Mouse (Mus musculus) midbrain, embryonic 10.5 days (tissue): ENCODE results near the gene Cipc. TPM values are rescaled to one million over a fixed set of nuclear protein-coding genes. Genes with fewer than 3 reads are reported as not detected.
A peak's percentile ranks its signal among the peaks of the same experiment; 100 is the strongest.

Experiments
- DNase-seq: peaks from one replicate; pipeline ENCODE4 v3.0.0-alpha.2; 2017; ENCODE audit warnings: low spot score
- H3K27ac ChIP-seq: fragments of 300-500 bp; sonication (generic); replicated peaks from 2 replicates; pipeline ENCODE4 v1.5.1; 2016; ENCODE audit warnings: mild to moderate bottlenecking
- H3K27me3 ChIP-seq: fragments of 300-500 bp; sonication (generic); 2 replicates; pipeline ENCODE4 v1.6.1; 2016; ENCODE audit warnings: low read depth, mild to moderate bottlenecking; ENCODE audit not compliant: poor library complexity, severe bottlenecking
- H3K36me3 ChIP-seq: fragments of 300-500 bp; sonication (generic); 2 replicates; pipeline ENCODE4 v1.6.1; 2016; ENCODE audit warnings: mild to moderate bottlenecking, moderate library complexity
- H3K4me1 ChIP-seq: fragments of 300-500 bp; sonication (generic); 2 replicates; pipeline ENCODE4 v1.6.1; 2016
- H3K4me3 ChIP-seq: fragments of 300-500 bp; sonication (generic); 2 replicates; pipeline ENCODE4 v1.5.1; 2016; ENCODE audit warnings: mild to moderate bottlenecking, moderate library complexity
- H3K9me3 ChIP-seq: fragments of 300-500 bp; sonication (generic); replicated peaks from 2 replicates; pipeline ENCODE4 v1.6.1; 2016; ENCODE audit warnings: mild to moderate bottlenecking
- WGBS: fragments of 180-500 bp; shearing (Covaris S2); methylation state at CpG from one replicate; pipeline ENCODE4 v1.1.7; 2016; 5-methylcytosine and 5-hydroxymethylcytosine counted together
- polyA plus RNA-seq: library from polyadenylated mRNA; unstranded; fragments of >200 nt; fragmentation: Nextera tagmentation; extraction: Ambion mirVana; gene quantifications from 2 replicates; pipeline ENCODE4 v1.2.1, GENCODE M21; 2016

Gene Cipc
- polyA plus RNA-seq, 1 experiment from 2014 or later, result 33.2 TPM

DNA sequence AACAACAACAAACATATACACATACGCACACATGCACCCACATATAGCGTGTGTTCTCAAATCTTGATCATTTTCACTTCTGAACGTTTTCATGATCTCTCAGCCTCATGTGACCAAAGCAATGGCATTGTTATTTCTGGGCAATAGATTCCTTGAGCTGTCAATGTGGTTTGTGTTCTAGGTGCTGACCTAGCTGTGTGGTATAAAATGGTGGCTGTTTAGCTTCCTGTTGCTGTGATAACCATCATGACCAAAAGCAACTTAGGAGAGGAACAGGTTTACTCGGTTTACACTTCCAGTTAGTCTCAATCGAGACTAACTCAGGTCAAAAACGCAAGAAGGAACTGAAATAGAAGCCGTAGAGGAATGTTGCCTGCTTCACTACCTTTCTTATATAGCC lies 24.2 kb downstream of the Cipc start:
- DNase-seq, result no peak
- 90% methylated on average over 7 of the region's 7 CpGs for WGBS

DNA sequence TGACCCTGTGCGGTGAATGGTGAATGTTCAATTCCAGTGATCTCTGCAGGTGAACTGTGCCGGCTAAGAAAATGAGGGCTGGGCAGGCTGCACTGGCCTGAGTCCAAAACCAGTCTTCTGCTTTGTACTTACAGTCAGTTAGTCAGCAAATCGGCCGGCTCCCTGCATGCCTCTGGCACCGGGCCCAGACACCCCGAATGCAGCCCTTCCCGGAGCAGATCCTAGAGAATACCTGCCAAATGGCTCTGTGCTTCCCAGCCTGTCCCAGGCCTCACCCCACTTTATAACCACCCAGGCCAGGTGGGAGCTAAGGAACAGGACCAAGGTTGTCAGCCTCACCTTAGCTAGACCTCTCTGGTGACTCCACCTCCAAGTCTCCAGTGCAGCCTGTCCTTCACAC lies 26.4 kb downstream of the Cipc start:
- H3K9me3 ChIP-seq, result no peaks in the 10 kb centered on the region
- peaks cover 27% of the 10 kb centered on the region for H3K4me1 ChIP-seq
- peaks cover 53% of the 10 kb centered on the region for H3K27me3 ChIP-seq
- no peak overlapping the region for H3K4me3 ChIP-seq
- 80% methylated on average over 7 of the region's 7 CpGs for WGBS
- no peak overlapping the region for H3K27ac ChIP-seq
- no peaks in the 10 kb centered on the region for H3K36me3 ChIP-seq
- DNase-seq, result no peak

More for the DNA sequence above, 24.2 kb downstream of the Cipc start:
- Histone ChIP-seq H3K4me3 (no peak overlapping the region), H3K9me3 (no peaks in the 10 kb centered on the region), H3K27me3 (peaks cover 33% of the 10 kb centered on the region), H3K36me3 (peaks cover 3% of the 10 kb centered on the region; the same call in 1 of the 2 replicates), H3K4me1 (peaks cover 35% of the 10 kb centered on the region), H3K27ac (no peak overlapping the region)

DNA sequence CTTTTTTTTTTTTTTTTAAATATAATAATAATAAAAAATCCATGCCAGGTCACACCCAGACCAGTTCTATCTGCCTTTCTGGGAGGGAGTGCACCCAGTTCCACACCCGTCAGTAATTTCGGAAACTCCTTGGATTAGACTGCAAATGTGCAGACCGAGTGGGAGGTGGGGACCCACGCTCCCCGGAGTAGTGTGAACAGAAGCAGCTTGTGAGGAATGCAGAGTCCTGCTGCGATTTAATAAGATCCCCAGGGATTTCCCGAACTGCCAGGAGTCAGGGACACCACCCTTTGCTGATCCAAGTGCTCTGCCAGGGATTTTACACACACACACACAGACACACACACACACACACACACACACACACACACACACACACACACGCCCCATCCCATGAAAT lies 26.9 kb downstream of the Cipc start:
- DNase-seq, result no peak
- H3K4me1 ChIP-seq, result peaks cover 22% of the 10 kb centered on the region
- no peaks in the 10 kb centered on the region for H3K36me3 ChIP-seq
- H3K9me3 ChIP-seq, result no peaks in the 10 kb centered on the region
- H3K27me3 ChIP-seq, result peaks cover 58% of the 10 kb centered on the region
- H3K4me3 ChIP-seq, result no peak overlapping the region
- 28% methylated on average over 8 of the region's 8 CpGs for WGBS
- H3K27ac ChIP-seq, result no peak overlapping the region; the same call in 1 of the 2 replicates

DNA sequence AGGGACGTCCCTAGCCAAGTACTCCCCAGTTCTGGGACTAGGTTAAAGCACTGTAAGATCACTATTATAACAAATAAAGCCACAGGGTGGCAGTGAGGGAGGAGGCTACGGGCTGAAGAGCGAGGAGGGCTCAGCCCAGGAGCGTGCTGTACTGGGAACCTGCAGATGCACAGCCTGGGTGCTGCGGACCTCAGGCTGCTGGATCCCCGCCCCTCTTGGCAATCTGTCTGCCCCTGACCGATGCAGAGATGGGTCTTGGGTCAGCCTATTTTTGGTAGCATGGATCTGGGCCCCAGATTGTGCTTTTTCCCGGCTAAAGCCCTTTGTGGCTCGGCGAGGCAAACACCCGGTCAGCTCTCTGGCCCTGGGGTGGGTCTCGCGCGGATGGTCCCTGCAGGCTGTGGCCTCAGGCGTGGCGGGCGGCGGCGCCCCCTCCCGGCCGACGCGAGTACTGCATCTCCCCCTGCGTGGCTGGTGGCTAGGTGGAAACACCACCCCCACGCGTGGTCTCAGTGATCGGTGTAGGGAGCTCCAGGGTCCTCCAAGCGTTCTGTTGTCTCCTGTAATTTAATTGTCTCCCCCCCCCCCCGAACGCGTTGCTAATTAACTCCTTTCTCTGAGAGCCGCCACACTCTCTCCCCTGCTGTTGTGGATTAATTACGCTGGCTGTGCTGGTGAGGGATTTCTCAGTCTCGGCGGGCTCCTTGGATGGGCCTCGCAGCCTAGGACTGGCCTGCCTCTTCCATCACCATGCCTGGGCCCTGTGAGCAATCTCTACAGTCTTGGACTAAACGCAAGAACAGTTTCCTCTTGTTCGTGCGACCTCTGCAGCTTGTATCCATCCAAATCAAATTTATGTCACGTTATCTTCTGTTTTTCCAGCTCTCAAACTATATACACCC lies 27.8 kb downstream of the Cipc start:
- DNase-seq, result peak; percentile 86
- Histone ChIP-seq H3K27ac (peak overlapping the region; percentile 79), H3K4me1 (peaks cover 16% of the 10 kb centered on the region), H3K4me3 (peak overlapping the region; percentile 57), H3K36me3 (no peaks in the 10 kb centered on the region), H3K9me3 (no peaks in the 10 kb centered on the region), H3K27me3 (peaks cover 65% of the 10 kb centered on the region)
- WGBS, result 7% methylated on average over 40 of the region's 40 CpGs

DNA sequence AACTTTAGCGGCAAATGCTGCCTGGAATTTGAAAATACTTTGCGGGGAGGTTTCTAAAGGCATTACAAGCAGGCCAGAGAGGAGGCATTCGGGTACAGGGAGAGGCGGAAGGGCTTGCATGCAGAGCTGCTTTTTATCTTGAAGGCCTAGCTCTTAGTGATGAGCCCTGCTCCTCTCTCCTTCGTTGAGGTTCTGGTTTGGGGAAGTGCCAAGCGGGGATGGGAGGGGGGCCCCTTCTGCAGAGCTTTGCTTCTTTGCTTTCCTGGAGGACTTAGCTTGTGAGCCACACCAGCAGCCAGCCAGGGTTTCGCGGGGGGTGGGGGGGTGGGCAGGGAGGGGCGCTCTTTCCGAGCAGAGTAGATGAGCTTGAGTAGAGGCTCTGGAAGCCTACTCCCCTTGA lies 28.9 kb downstream of the Cipc start:
- no peak overlapping the region for H3K4me3 ChIP-seq
- H3K36me3 ChIP-seq, result no peaks in the 10 kb centered on the region
- peaks cover 16% of the 10 kb centered on the region for H3K4me1 ChIP-seq
- 46% methylated on average over 10 of the region's 10 CpGs for WGBS
- H3K27ac ChIP-seq, result no peak overlapping the region
- DNase-seq, result no peak
- H3K27me3 ChIP-seq, result peaks cover 76% of the 10 kb centered on the region
- H3K9me3 ChIP-seq, result no peaks in the 10 kb centered on the region

DNA sequence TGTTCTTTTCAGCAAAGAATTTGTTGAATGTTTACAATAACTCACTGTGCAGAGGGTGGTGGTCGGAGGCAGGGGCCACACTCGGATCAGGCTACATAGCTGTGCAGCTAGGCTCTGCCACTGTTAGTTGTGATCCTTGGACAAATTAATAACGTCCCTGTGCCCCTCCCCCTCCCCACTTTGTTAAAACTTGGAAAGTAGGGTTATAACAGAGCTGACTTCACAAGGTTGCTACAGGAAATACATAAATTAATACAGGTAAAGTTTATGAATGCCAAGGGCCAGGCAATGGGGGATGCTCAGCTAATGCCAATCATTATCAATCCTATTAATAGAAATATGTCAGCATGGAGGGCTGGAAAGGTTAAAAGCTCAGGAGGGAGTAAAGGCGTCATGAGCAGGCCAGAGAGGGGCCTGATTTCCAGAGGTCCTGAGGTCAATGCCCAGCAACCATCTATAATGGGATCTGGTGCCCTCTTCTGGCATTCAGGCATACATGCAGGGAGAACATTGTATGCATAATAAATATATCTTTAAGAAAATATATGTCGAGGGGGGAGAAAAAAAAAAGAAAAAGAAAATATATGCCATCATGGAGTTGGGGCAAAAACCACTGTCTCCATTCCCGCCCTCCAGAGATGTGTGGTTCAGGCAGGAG lies 29.8 kb downstream of the Cipc start:
- Histone ChIP-seq H3K27ac (no peak overlapping the region), H3K4me1 (peaks cover 16% of the 10 kb centered on the region), H3K27me3 (peaks cover 85% of the 10 kb centered on the region), H3K9me3 (no peaks in the 10 kb centered on the region), H3K36me3 (no peaks in the 10 kb centered on the region), H3K4me3 (no peak overlapping the region)
- WGBS, result 63% methylated on average over 6 of the region's 6 CpGs
- no peak for DNase-seq

DNA sequence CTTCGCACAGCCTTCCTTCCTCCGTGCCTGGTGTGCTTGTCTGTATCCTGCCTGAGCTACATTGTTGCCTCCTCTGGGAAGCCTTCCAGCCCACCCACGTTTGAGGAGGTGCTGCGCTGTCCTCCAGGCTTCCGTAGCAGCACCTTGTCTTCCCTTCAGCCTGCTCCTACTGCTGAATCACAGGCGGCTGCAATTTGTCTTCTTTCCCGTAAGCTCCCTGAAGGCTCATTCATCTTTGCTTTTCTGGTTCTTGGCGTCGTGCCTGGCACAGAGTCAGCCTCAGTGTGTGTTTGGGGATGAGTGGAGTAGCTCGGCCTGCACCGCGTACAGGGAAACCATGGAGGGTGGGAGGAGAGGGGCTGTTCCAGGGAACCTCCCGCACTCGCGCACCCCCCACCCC lies 31.0 kb downstream of the Cipc start:
- no peaks in the 10 kb centered on the region for H3K9me3 ChIP-seq
- H3K27ac ChIP-seq, result no peak overlapping the region
- DNase-seq, result no peak
- no peak overlapping the region for H3K4me3 ChIP-seq
- peaks cover 16% of the 10 kb centered on the region for H3K4me1 ChIP-seq
- H3K27me3 ChIP-seq, result peaks cover 94% of the 10 kb centered on the region
- no peaks in the 10 kb centered on the region for H3K36me3 ChIP-seq
- WGBS, result 40% methylated on average over 15 of the region's 15 CpGs

DNA sequence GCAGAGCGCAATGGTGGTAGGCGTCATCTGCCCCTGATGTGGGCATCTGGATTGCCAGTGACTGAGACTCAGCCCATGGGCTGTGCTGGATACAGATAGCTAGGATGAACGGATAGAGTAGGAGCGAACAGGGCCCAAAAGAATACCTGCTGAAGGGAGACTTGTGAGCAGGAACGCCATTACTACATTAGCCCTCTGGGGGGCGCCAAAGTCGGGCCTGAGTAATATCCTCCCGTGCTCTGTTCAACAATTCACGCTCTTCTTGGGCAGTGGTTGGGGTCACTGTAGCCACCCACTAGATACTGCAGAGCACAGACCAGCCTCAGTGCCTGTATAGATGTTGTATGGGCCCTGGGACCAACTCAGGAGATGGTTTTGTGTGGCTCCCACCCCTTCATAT lies 34.3 kb downstream of the Cipc start:
- Histone ChIP-seq H3K4me3 (no peak overlapping the region), H3K27ac (no peak overlapping the region), H3K9me3 (no peaks in the 10 kb centered on the region), H3K4me1 (peaks cover 12% of the 10 kb centered on the region), H3K36me3 (no peaks in the 10 kb centered on the region), H3K27me3 (peaks cover 96% of the 10 kb centered on the region)
- WGBS, result 30% methylated on average over 9 of the region's 9 CpGs
- DNase-seq, result no peak

DNA sequence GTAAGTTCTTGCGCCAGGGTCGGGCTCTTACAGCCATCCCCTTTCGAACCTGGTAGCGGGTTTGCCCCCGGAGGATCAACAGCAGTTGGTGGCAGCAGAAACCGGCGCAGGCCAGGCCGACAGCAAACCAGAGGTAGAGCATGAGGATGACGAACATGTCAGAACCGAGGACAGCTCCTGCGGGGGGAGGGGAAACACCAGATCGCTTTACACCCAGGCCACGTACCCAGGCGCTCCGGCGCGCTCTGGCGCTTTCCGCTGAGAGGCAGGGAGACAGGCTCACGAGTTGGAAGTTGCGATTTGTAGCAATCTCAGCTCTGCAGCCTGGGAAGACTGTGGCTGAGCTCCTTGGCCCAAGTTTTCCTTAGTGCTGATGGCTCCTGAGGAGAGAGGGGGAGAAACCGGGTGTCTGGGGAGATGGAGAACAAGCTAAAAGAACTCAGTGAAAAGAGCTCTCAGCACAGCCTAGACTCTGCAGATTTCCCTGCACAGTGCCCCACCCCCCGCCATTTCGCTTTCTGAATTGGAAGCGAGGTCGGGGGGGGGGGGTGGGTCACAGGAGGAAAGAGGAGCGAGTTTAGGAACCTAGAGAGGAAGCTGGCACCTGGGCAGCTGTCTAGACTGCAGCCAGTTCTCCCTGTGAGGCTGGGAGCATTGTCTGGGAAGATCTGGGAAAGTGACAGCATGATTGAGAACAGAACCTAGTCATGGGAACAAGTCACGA lies 36.8 kb downstream of the Cipc start:
- 3% methylated on average over 28 of the region's 28 CpGs for WGBS
- no peaks in the 10 kb centered on the region for H3K9me3 ChIP-seq
- DNase-seq, result peak; percentile 73
- peak overlapping the region; percentile 42 for H3K4me3 ChIP-seq
- H3K27me3 ChIP-seq, result peaks cover 97% of the 10 kb centered on the region
- H3K36me3 ChIP-seq, result no peaks in the 10 kb centered on the region
- no peak overlapping the region for H3K27ac ChIP-seq
- peaks cover 16% of the 10 kb centered on the region for H3K4me1 ChIP-seq

DNA sequence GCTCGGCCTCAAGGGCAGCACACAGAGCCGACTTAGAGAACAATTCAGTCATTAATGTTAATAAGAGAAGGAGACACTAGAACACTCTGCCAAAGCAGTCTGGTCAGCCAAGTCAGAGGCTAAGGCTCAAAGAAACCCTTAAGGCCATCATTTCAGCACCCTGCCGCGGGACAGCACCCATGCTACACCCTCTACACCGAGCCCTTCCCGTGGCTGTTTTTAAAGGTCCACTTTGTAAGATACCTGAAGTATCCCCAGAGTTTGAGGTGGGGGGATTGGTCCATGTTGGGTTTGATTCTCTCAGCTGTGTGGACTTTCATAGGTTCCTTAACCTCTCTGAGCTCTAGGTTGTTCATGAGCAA lies 37.3 kb downstream of the Cipc start:
- DNase-seq, result no peak
- peak overlapping the region; percentile 42; the same call in 1 of the 2 replicates for H3K4me3 ChIP-seq
- peaks cover 16% of the 10 kb centered on the region for H3K4me1 ChIP-seq
- H3K9me3 ChIP-seq, result no peaks in the 10 kb centered on the region
- peaks cover 97% of the 10 kb centered on the region for H3K27me3 ChIP-seq
- 15% methylated on average over 6 of the region's 6 CpGs for WGBS
- H3K36me3 ChIP-seq, result no peaks in the 10 kb centered on the region
- no peak overlapping the region for H3K27ac ChIP-seq

DNA sequence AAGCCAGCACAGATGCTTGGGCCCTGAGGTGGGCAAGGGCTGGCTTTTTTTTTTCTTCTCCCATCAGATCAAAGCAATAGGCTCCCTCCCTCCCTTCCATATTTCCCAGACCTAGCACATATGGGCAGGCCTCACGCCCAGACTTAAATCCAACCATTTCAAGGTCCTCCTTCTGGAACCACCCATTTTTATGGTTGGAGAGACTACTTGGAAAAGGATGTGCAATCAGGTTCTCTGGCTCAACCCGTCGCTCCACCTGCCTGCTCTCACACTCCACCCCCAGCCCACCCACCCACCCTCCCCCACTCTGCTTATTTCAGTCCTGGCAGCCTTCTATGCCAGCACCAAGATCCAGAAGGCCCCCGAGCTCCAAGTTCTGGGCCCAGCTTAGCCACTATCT lies 39.7 kb downstream of the Cipc start:
- Histone ChIP-seq H3K27me3 (peaks cover 100% of the 10 kb centered on the region), H3K36me3 (no peaks in the 10 kb centered on the region), H3K4me3 (no peak overlapping the region), H3K27ac (no peak overlapping the region), H3K4me1 (peaks cover 35% of the 10 kb centered on the region), H3K9me3 (no peaks in the 10 kb centered on the region)
- 88% methylated on average over 4 of the region's 4 CpGs for WGBS
- no peak for DNase-seq

DNA sequence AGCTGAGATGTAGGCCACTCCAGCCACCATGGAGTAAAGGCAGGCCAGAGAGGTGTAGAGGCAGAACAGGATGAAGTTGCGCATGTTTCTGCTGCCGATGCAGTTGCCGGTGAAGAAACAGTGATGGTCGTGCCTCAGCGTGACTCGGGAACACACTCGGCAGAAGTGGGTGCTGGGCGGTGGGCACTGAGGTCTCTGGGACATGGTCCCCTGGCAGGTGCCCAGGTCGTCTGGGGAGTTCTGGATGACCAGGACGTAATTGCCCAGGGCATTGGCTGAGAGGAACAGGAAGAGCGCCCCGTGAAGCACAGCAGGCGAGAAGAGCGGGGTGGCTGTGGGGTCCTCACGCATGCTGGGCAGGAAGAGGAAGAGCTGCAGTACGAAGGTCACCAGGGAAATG lies 41.4 kb downstream of the Cipc start:
- Histone ChIP-seq H3K27ac (no peak overlapping the region), H3K4me1 (peaks cover 46% of the 10 kb centered on the region), H3K36me3 (no peaks in the 10 kb centered on the region), H3K27me3 (peaks cover 95% of the 10 kb centered on the region), H3K4me3 (no peak overlapping the region), H3K9me3 (no peaks in the 10 kb centered on the region)
- DNase-seq, result no peak
- WGBS, result 53% methylated on average over 16 of the region's 16 CpGs
